Mouse (Mus musculus): Measurements from ENCODE around the gene Npy4r. TPM values are rescaled to one million over a fixed set of nuclear protein-coding genes. Genes with fewer than 3 reads are reported as not detected.

The Npy4r gene
- polyA plus RNA-seq, 1 experiment from 2014 or later = 0.23 TPM

- H3K36me3 ChIP-seq (ENCODE audit: control insufficient read depth, insufficient read depth, low read length) = no peaks in the 10 kb centered on the region; the same call in 1 of the 2 replicates
- no peak overlapping the region for H3K27ac ChIP-seq (ENCODE audit: low read length)
- WGBS = 89% methylated on average over 3 of the region's 3 CpGs
- peaks cover 4% of the 10 kb centered on the region; the same call in 1 of the 2 replicates for H3K9me3 ChIP-seq (replicated peaks; ENCODE audit: control insufficient read depth, low read length, poor library complexity, severe bottlenecking)
- no peak for ATAC-seq
- no peak overlapping the region for H3K4me2 ChIP-seq (ENCODE audit: low read length)
- H3K27me3 ChIP-seq (ENCODE audit: control insufficient read depth, insufficient read depth, low read depth, low read length) = no peaks in the 10 kb centered on the region
- H3K4me1 ChIP-seq (ENCODE audit: control insufficient read depth, insufficient read depth, low read length) = no peaks in the 10 kb centered on the region
- no peak overlapping the region for H3K4me3 ChIP-seq (ENCODE audit: low read depth, low read length)
- H3K9ac ChIP-seq (ENCODE audit: low read depth, low read length) = no peak overlapping the region
These were observed 27.1 kb upstream of the Npy4r start for GRCm38 (mm10) chr14:34179351-34179750.

DNA sequence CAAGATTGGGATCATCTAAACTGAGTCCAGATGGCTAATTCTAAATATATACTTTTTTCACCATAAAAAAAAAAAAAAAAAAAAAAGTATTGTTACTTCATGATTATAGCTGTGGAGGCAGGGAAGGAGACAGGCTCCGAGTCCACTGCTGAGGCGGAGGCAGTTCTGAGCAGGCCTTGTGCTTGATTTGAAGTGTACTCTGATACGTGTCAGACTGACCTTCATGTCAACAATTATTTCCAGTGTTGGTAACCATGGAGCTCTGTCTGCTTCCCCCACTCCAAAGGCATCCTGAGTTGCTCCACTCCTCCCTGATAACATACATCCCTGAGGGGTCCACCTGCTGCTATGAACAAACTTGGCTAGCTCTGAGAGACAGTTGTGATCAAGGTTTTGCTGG is 18.8 kb upstream of the Npy4r start:
- 86% methylated on average over 3 of the region's 3 CpGs for WGBS
- H3K4me3 ChIP-seq (ENCODE audit: low read depth, low read length) = no peak overlapping the region
- H3K36me3 ChIP-seq (ENCODE audit: control insufficient read depth, insufficient read depth, low read length) = no peaks in the 10 kb centered on the region
- no peaks in the 10 kb centered on the region for H3K27me3 ChIP-seq (ENCODE audit: control insufficient read depth, insufficient read depth, low read depth, low read length)
- no peak overlapping the region for H3K9ac ChIP-seq (ENCODE audit: low read depth, low read length)
- no peaks in the 10 kb centered on the region for H3K9me3 ChIP-seq (replicated peaks; ENCODE audit: control insufficient read depth, low read length, poor library complexity, severe bottlenecking)
- no peak for ATAC-seq
- no peak overlapping the region for H3K4me2 ChIP-seq (ENCODE audit: low read length)
- H3K4me1 ChIP-seq (ENCODE audit: control insufficient read depth, insufficient read depth, low read length) = no peaks in the 10 kb centered on the region
- H3K27ac ChIP-seq (ENCODE audit: low read length) = no peak overlapping the region

- WGBS = 38% methylated on average over 12 of the region's 12 CpGs
- no peaks in the 10 kb centered on the region for H3K36me3 ChIP-seq (ENCODE audit: control insufficient read depth, insufficient read depth, low read length)
- no peaks in the 10 kb centered on the region for H3K4me1 ChIP-seq (ENCODE audit: control insufficient read depth, insufficient read depth, low read length)
- no peaks in the 10 kb centered on the region for H3K27me3 ChIP-seq (ENCODE audit: control insufficient read depth, insufficient read depth, low read depth, low read length)
- H3K27ac ChIP-seq (ENCODE audit: low read length) = no peak overlapping the region
- no peak overlapping the region for H3K4me2 ChIP-seq (ENCODE audit: low read length)
- ATAC-seq = 0 out of 2 replicates have a peak, but pooled peaks have one; percentile 5
- H3K9me3 ChIP-seq (replicated peaks; ENCODE audit: control insufficient read depth, low read length, poor library complexity, severe bottlenecking) = no peaks in the 10 kb centered on the region
- H3K9ac ChIP-seq (ENCODE audit: low read depth, low read length) = no peak overlapping the region
- no peak overlapping the region for H3K4me3 ChIP-seq (ENCODE audit: low read depth, low read length)
These were observed 3.5 kb upstream of the Npy4r start for GRCm38 (mm10) chr14:34155752-34156151.

DNA sequence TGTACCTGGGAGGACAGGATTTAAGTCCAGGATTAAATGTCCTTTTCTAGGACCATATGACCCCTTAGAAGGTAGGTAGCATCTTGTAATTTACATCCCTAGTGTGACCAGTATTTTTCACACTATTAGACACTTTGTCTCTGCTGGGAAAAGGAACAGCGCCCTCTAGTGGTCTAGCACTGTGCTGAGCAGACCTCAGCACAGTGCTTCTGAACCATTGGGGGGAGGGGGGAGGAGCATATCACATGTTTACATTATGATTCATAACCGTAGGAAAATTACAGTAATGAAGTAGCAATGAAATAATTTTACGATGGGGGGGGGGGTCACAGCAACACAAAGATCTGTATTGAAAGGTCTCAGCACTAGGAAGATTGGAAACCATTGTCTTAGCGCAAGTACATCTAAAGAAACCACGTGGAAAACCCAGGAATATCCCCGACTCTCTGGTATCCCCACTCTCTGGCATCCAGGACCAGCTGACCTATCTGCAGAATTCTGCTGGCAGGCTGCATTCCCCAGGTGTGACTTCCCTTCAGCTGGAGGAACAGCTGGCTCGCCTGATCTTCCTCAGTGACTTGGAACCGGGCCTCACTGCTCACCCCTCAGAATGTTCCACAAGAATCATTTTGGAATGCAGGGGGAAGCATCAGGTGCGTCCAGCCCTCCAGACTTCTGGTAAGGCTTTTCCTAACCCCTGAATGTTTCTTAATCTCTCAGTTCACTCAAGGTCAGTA is 2.5 kb upstream of the Npy4r start:
- Histone ChIP-seq H3K36me3 (ENCODE audit: control insufficient read depth, insufficient read depth, low read length) (no peaks in the 10 kb centered on the region), H3K27me3 (ENCODE audit: control insufficient read depth, insufficient read depth, low read depth, low read length) (no peaks in the 10 kb centered on the region), H3K4me1 (ENCODE audit: control insufficient read depth, insufficient read depth, low read length) (no peaks in the 10 kb centered on the region), H3K4me3 (ENCODE audit: low read depth, low read length) (no peak overlapping the region), H3K9ac (ENCODE audit: low read depth, low read length) (no peak overlapping the region), H3K27ac (ENCODE audit: low read length) (no peak overlapping the region), H3K4me2 (ENCODE audit: low read length) (no peak overlapping the region), H3K9me3 (replicated peaks; ENCODE audit: control insufficient read depth, low read length, poor library complexity, severe bottlenecking) (no peaks in the 10 kb centered on the region)
- peak; percentile 84 for ATAC-seq
- WGBS = 63% methylated on average over 9 of the region's 9 CpGs

DNA sequence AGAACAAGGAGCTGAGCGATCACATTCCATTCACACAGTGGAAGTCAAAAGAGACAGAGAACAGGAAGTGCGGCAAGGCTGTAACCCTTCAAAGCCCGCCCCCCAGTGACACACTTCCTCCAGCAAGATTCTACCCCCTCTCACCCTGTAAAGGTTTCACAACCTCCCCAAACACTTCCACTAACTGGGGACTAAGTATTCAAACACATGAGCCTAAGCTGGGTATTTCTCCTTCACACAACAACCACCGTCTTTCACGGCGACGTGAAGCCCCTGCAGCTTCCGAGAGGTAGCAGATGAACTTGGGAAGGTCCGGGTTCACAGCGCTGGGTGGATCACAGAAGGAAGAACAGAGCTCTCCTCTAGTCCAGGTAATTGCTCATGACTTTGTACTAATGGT is 9.4 kb downstream of the Npy4r start:
- WGBS = 93% methylated on average over 10 of the region's 10 CpGs
- no peak overlapping the region for H3K4me3 ChIP-seq (ENCODE audit: low read depth, low read length)
- H3K4me2 ChIP-seq (ENCODE audit: low read length) = no peak overlapping the region
- no peak overlapping the region for H3K27ac ChIP-seq (ENCODE audit: low read length)
- no peak overlapping the region for H3K9ac ChIP-seq (ENCODE audit: low read depth, low read length)
- H3K9me3 ChIP-seq (replicated peaks; ENCODE audit: control insufficient read depth, low read length, poor library complexity, severe bottlenecking) = no peaks in the 10 kb centered on the region
- H3K27me3 ChIP-seq (ENCODE audit: control insufficient read depth, insufficient read depth, low read depth, low read length) = no peaks in the 10 kb centered on the region
- no peaks in the 10 kb centered on the region for H3K36me3 ChIP-seq (ENCODE audit: control insufficient read depth, insufficient read depth, low read length)
- no peaks in the 10 kb centered on the region for H3K4me1 ChIP-seq (ENCODE audit: control insufficient read depth, insufficient read depth, low read length)
- no peak for ATAC-seq

GRCm38 (mm10) chr14:34142316-34142715 is 10.0 kb downstream of the Npy4r start:
- Histone ChIP-seq H3K4me3 (ENCODE audit: low read depth, low read length) (no peak overlapping the region), H3K4me2 (ENCODE audit: low read length) (no peak overlapping the region), H3K36me3 (ENCODE audit: control insufficient read depth, insufficient read depth, low read length) (no peaks in the 10 kb centered on the region), H3K9ac (ENCODE audit: low read depth, low read length) (no peak overlapping the region), H3K27ac (ENCODE audit: low read length) (no peak overlapping the region), H3K9me3 (replicated peaks; ENCODE audit: control insufficient read depth, low read length, poor library complexity, severe bottlenecking) (no peaks in the 10 kb centered on the region), H3K27me3 (ENCODE audit: control insufficient read depth, insufficient read depth, low read depth, low read length) (no peaks in the 10 kb centered on the region), H3K4me1 (ENCODE audit: control insufficient read depth, insufficient read depth, low read length) (no peaks in the 10 kb centered on the region)
- 76% methylated on average over 1 of the region's 1 CpGs for WGBS
- ATAC-seq = no peak

DNA sequence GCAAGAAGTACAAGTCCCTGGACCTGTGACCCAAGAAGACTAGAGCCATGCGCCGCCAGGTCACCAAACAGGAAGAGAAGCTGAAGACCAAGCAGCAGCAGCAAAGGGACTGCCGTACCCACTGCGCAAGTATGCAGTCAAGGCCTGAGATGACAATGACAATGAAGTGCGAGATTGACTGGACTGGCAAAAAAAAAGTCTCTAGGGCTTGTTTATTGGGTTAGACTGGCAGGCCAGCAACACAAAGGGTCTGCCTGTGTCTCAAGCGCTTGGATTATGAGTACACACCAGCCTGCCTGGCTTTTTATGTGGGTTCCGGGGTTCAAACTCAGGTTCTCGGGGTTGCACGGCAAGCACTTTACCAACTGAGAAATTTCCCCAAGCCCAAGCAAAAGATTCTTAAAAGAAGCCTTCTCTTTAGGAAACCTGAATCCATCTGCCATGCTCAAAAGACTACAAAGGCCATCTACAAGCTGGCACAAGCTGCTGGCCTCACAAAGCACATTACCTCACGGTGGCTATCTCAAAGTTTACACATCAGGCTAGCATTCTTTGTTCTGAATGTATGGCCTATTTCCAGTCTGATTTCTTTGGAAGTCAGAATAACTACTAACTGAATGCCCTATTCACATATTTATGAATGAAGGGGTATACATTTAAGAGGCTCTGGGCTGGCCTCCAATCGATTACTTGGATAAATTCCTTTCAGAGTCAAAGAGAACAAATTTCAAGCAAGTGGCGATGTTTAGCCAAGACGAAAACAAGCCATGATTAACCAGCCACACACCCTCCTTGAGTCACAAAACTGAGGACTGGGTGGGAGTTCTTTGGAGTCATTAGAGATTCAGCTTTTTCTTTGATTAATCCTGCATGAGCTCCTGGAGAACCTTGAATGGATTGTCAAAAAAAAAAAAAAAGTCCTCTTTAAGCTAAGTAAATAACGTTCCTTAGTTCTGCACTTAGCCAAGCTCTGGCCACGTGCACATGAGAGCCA is 12.3 kb downstream of the Npy4r start:
- 67% methylated on average over 15 of the region's 15 CpGs for WGBS
- Histone ChIP-seq H3K9me3 (replicated peaks; ENCODE audit: control insufficient read depth, low read length, poor library complexity, severe bottlenecking) (no peaks in the 10 kb centered on the region), H3K4me1 (ENCODE audit: control insufficient read depth, insufficient read depth, low read length) (no peaks in the 10 kb centered on the region), H3K4me3 (ENCODE audit: low read depth, low read length) (no peak overlapping the region), H3K4me2 (ENCODE audit: low read length) (no peak overlapping the region), H3K27me3 (ENCODE audit: control insufficient read depth, insufficient read depth, low read depth, low read length) (no peaks in the 10 kb centered on the region), H3K27ac (ENCODE audit: low read length) (no peak overlapping the region), H3K36me3 (ENCODE audit: control insufficient read depth, insufficient read depth, low read length) (no peaks in the 10 kb centered on the region), H3K9ac (ENCODE audit: low read depth, low read length) (no peak overlapping the region)
- no peak for ATAC-seq

DNA sequence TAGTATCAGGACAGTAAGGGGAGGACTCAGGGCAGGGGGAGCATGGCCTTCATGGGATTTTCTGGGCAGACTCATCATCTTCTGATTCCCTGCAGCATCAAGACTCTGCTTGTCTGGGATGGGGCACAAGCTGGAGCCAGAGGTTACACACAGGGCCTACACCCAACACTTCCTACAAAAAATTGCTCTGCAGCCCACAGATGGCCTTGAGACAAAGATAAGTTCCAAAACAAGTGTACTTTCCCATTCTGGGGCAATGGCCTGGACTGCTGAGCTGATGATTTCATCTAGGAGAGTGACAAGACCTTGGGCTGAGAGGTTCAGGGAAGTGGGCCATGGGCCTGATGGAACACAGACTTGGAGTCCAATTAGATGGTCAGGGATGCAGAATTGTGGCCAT is 16.9 kb downstream of the Npy4r start:
- Histone ChIP-seq H3K4me2 (ENCODE audit: low read length) (no peak overlapping the region), H3K27me3 (ENCODE audit: control insufficient read depth, insufficient read depth, low read depth, low read length) (no peaks in the 10 kb centered on the region), H3K4me1 (ENCODE audit: control insufficient read depth, insufficient read depth, low read length) (no peaks in the 10 kb centered on the region), H3K4me3 (ENCODE audit: low read depth, low read length) (no peak overlapping the region), H3K9ac (ENCODE audit: low read depth, low read length) (no peak overlapping the region), H3K9me3 (replicated peaks; ENCODE audit: control insufficient read depth, low read length, poor library complexity, severe bottlenecking) (no peaks in the 10 kb centered on the region), H3K27ac (ENCODE audit: low read length) (no peak overlapping the region), H3K36me3 (ENCODE audit: control insufficient read depth, insufficient read depth, low read length) (no peaks in the 10 kb centered on the region)
- ATAC-seq = no peak

DNA sequence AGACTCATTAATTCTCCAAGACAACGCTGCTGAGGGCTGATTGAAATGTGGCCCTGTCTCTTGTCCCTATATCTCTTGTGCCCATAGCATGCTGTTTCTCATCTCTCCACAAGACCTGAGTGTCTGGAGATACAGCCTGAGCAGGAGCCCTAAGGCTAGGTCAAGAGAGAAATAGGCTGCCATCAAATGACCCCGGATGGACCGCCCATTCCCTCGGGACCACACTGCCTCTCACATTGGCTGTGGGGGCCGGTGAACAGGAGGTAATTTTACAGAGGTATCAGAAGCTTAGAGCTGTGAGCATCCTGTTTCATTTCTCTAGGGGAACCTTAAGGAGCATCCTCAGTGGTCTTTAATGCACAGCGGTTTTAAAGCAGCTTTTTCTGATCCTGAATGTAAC is 21.1 kb downstream of the Npy4r start:
- Histone ChIP-seq H3K4me2 (ENCODE audit: low read length) (no peak overlapping the region), H3K27ac (ENCODE audit: low read length) (no peak overlapping the region), H3K9ac (ENCODE audit: low read depth, low read length) (no peak overlapping the region), H3K4me1 (ENCODE audit: control insufficient read depth, insufficient read depth, low read length) (no peaks in the 10 kb centered on the region), H3K4me3 (ENCODE audit: low read depth, low read length) (no peak overlapping the region), H3K27me3 (ENCODE audit: control insufficient read depth, insufficient read depth, low read depth, low read length) (no peaks in the 10 kb centered on the region), H3K9me3 (replicated peaks; ENCODE audit: control insufficient read depth, low read length, poor library complexity, severe bottlenecking) (no peaks in the 10 kb centered on the region), H3K36me3 (ENCODE audit: control insufficient read depth, insufficient read depth, low read length) (no peaks in the 10 kb centered on the region)
- 68% methylated on average over 6 of the region's 6 CpGs for WGBS
- no peak for ATAC-seq
